Mouse (Mus musculus) CH12.LX (cell line): ENCODE results near the gene Apobr. TPM values are rescaled to one million over a fixed set of nuclear protein-coding genes. Genes with fewer than 3 reads are reported as not detected.
A peak's percentile ranks its signal among the peaks of the same experiment; 100 is the strongest.

Source experiments
- DNase-seq: peaks from one replicate; pipeline ENCODE4 v3.0.0-alpha.2; 2013; ENCODE audit errors: extremely low read depth
- H3K27ac ChIP-seq: 2 replicates; pipeline ENCODE4 v1.5.1; 2012; ENCODE audit warnings: low read depth, mild to moderate bottlenecking, control low read depth, moderate library complexity; ENCODE audit not compliant: insufficient read depth
- H3K27me3 ChIP-seq: replicated peaks from 2 replicates; pipeline ENCODE3; 2012; ENCODE audit warnings: inconsistent platforms
- H3K36me3 ChIP-seq, 2 experiments: replicated peaks in 1 of 2; 2 replicates each; pipeline versions ENCODE3 to v1.6.1; 2012; ENCODE audit warnings: inconsistent platforms in 1 of 2, low read length in 1 of 2, mild to moderate bottlenecking in 1 of 2, mixed read lengths in 1 of 2, moderate library complexity in 1 of 2; ENCODE audit not compliant: control insufficient read depth in 1 of 2, insufficient read depth in 1 of 2
- H3K4me1 ChIP-seq, 2 experiments: 2 replicates each; pipeline ENCODE4 v1.6.1; 2012; ENCODE audit warnings: inconsistent platforms in 1 of 2, moderate library complexity in 1 of 2; ENCODE audit not compliant: insufficient read depth in 2 of 2, control insufficient read depth in 1 of 2
- H3K4me2 ChIP-seq: 2 replicates; pipeline ENCODE4 v1.6.1; 2012; ENCODE audit warnings: low read depth, mild to moderate bottlenecking, control low read depth; ENCODE audit not compliant: poor library complexity, insufficient read depth, severe bottlenecking
- H3K4me3 ChIP-seq, 3 experiments: fragments of 150-350 bp in 1 of 3; sonication (generic) in 1 of 3; replicated peaks in 1 of 3; 2 replicates each; pipeline versions ENCODE3 to v1.5.1; 2011 to 2012; ENCODE audit warnings: low read depth in 2 of 3, low read length in 2 of 3, mild to moderate bottlenecking in 2 of 3, moderate library complexity in 2 of 3, control low read depth in 1 of 3, improper control_type of control experiment in 1 of 3, inconsistent platforms in 1 of 3, mixed read lengths in 1 of 3; ENCODE audit not compliant: poor library complexity in 1 of 3
- H3K79me2 ChIP-seq: replicated peaks from 2 replicates; pipeline ENCODE4 v1.6.1; 2012; ENCODE audit warnings: mild to moderate bottlenecking, moderate library complexity; ENCODE audit not compliant: control insufficient read depth, poor library complexity, insufficient read depth, severe bottlenecking; ENCODE audit errors: extremely low read depth
- H3K9ac ChIP-seq: 2 replicates; pipeline ENCODE4 v1.6.1; 2012; ENCODE audit warnings: low read depth, mild to moderate bottlenecking, control low read depth, moderate library complexity; ENCODE audit not compliant: insufficient read depth
- H3K9me3 ChIP-seq: replicated peaks from 2 replicates; pipeline ENCODE3; 2012; ENCODE audit warnings: low read length, inconsistent platforms, mixed read lengths
- CTCF ChIP-seq, 2 experiments: IDR thresholded peaks in 1 of 2; conservative IDR thresholded peaks in 1 of 2; 2 replicates each; pipeline ENCODE4 v1.5.1; 2011 to 2012; ENCODE audit warnings: low read depth in 2 of 2, low read length in 2 of 2, improper control_type of control experiment in 1 of 2, inconsistent platforms in 1 of 2, mild to moderate bottlenecking in 1 of 2, moderate library complexity in 1 of 2
- ETS1 ChIP-seq: conservative IDR thresholded peaks from 2 replicates; pipeline ENCODE4 v1.6.1; 2012; ENCODE audit warnings: low read depth, mild to moderate bottlenecking, inconsistent platforms, low read length, improper control_type of control experiment, moderate library complexity
- HCFC1 ChIP-seq: IDR thresholded peaks from 2 replicates; pipeline ENCODE4 v1.6.1; 2012; ENCODE audit warnings: low read depth, mild to moderate bottlenecking, inconsistent platforms, low read length, improper control_type of control experiment
- IRF4 ChIP-seq: IDR thresholded peaks from 2 replicates; pipeline ENCODE4 v1.6.1; 2014; ENCODE audit warnings: low read depth, mild to moderate bottlenecking, inconsistent platforms, low read length, improper control_type of control experiment
- JUND ChIP-seq: conservative IDR thresholded peaks from 2 replicates; pipeline ENCODE4 v1.6.1; 2011; ENCODE audit warnings: low read depth, low read length, improper control_type of control experiment
- MAFK ChIP-seq: IDR thresholded peaks from 2 replicates; pipeline ENCODE4 v1.6.1; 2011; ENCODE audit warnings: low read length, improper control_type of control experiment; ENCODE audit not compliant: insufficient replicate concordance
- RAD21 ChIP-seq: IDR thresholded peaks from 2 replicates; pipeline ENCODE4 v1.6.1; 2011; ENCODE audit warnings: low read depth, mild to moderate bottlenecking, low read length, improper control_type of control experiment, moderate library complexity
- SMC3 ChIP-seq: IDR thresholded peaks from 2 replicates; pipeline ENCODE4 v1.6.1; 2011; ENCODE audit warnings: low read depth, low read length, improper control_type of control experiment
- ZC3H11A ChIP-seq: IDR thresholded peaks from 2 replicates; pipeline ENCODE4 v1.6.1; 2012; ENCODE audit warnings: low read depth, mild to moderate bottlenecking, inconsistent platforms, low read length, improper control_type of control experiment
- dilution Hi-C: fragments of 300-500 bp; cut with MboI; formaldehyde crosslinking; loops from 2 replicates; pipeline ENCODE4 v1.14.3; 2020; ENCODE audit warnings: low sequenced_read_pairs; ENCODE audit not compliant: extremely low pct_unique_long_range_greater_than_20kb, extremely low pct_ligation_motif_present
- in situ Hi-C: fragments of 300-500 bp; cut with MboI; formaldehyde crosslinking; loops from 3 replicates; pipeline ENCODE4 v1.14.3; 2019; ENCODE audit warnings: low sequenced_read_pairs, low pct_ligation_motif_present, low pct_unique_long_range_greater_than_20kb, mixed read lengths
- polyA plus RNA-seq: library from polyadenylated mRNA; unstranded; fragments of >175 nt; gene quantifications from 2 replicates; pipeline ENCODE4 v1.2.1, GENCODE M21; 2012; ENCODE audit warnings: low read depth; ENCODE audit not compliant: insufficient read length
- total RNA-seq, 2 experiments: library from RNA; depleted of rRNA; stranded (reverse); fragments of 300-350 nt in 1 of 2; fragments of >200 nt in 1 of 2; gene quantifications; 2 replicates each; pipeline ENCODE4 v1.2.3; 2012 to 2014

Gene Apobr
- total and polyA plus RNA-seq, 3 experiments: 1.5 to 9.7 (median 1.8) TPM

DNA sequence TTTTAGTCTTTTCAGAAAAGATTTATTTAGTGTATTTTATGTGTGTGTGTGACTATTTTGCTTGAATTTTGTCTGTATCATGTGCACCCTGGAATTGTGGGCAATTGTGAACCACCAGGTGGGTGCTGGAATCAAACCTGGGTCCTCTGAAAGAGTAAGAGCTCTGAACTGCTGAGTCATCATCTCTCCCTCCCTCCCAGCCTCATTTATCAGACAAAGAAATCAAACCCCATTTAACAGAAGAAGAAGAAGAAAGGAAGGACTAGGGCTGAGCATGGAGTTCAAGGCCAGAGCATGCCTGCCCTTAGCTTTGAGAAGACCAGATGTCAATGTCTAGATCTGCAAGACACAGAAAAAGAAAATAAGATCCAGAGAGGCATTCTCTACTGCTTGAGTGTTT lies 50.6 kb downstream of the Apobr start:
- in situ Hi-C loops (no loop called here), dilution Hi-C loops (no loop called here)
- TF ChIP-seq JUND (no peak), ETS1 (no peak), MAFK (0 out of 2 replicates have a peak, but pooled peaks have one; percentile 65), IRF4 (no peak)
- no peak overlapping the region for H3K9ac ChIP-seq
- H3K79me2 ChIP-seq: no peaks in the 10 kb centered on the region; the same call in 1 of the 2 replicates
- H3K27me3 ChIP-seq: no peaks in the 10 kb centered on the region
- no peak overlapping the region for H3K4me2 ChIP-seq
- no peak overlapping the region for H3K27ac ChIP-seq
- no peaks in the 10 kb centered on the region for H3K36me3 ChIP-seq
- H3K4me3 ChIP-seq: no peak overlapping the region
- no peaks in the 10 kb centered on the region for H3K4me1 ChIP-seq
- no peak for DNase-seq
- no peaks in the 10 kb centered on the region for H3K9me3 ChIP-seq

DNA sequence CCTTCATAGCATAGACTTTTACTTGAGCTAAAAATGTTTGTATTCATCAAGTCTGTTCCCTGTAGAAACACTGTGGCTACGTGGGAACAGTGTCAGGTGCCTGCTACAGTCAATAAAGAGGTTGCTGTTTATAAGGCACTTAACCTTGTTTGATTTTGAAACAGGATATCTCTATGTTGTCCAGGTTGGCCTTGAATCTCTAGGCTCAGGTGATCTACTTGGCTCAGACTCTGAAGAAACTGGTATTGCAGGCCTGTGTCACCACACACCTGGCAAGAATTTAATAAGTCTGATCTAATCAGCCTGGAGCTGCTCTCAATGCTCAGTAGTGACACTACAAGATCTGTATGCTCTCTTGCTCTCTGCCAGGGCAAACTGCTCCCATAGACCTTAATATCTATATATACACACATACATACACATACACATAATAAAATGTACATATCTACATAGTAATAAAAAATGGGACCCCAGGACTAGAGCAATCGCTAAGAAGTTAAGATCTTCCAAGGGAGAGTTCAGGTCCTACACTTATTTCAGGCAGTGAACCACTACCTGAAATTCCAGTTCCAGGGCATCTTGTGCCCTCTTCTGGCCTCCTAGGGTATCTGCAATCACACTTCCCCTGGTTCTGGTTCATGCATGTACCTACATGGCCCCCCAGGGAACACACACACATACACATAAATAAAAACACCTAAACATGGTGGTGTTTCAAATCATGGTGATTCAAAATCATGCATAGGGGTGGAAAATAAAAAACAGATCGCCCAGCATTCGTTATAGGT lies 52.2 kb downstream of the Apobr start:
- no peak overlapping the region for H3K9ac ChIP-seq
- DNase-seq: peak; percentile 68
- no peak overlapping the region for H3K4me3 ChIP-seq
- H3K27ac ChIP-seq: no peak overlapping the region
- H3K4me1 ChIP-seq: no peaks in the 10 kb centered on the region
- H3K4me2 ChIP-seq: no peak overlapping the region
- no peaks in the 10 kb centered on the region; the same call in 1 of the 2 replicates for H3K79me2 ChIP-seq
- H3K27me3 ChIP-seq: no peaks in the 10 kb centered on the region
- H3K36me3 ChIP-seq: no peaks in the 10 kb centered on the region
- dilution Hi-C loops (no loop called here), in situ Hi-C loops (no loop called here)
- H3K9me3 ChIP-seq: no peaks in the 10 kb centered on the region
- TF ChIP-seq SMC3: peak; percentile 92
- no peak for TF ChIP-seq HCFC1
- TF ChIP-seq RAD21: peak; percentile 93
- peak; percentile 54 to 94 for TF ChIP-seq CTCF (conservative IDR thresholded peaks at IDR 0.05 in 1 of 2, IDR thresholded peaks at IDR 0.05 in 1 of 2; ENCODE audit: low read depth in 2 of 2, low read length in 2 of 2)
- TF ChIP-seq ZC3H11A: peak; percentile 80

Other genes with a start within 250 kb of the Apobr start
Only the 20 nearest of the 25 such genes appear.
- gene Nfatc2ip, start 188.2 kb upstream of the Apobr start, total RNA-seq (2012; rRNA removed): 7.8 and 8.8 TPM in 2 replicates
- gene Nfatc2ip, start 188.2 kb upstream of the Apobr start, total RNA-seq (2014; rRNA removed): 15.0 and 16.8 TPM in 2 replicates
- 13.0 and 13.9 TPM in 2 replicates for gene Nfatc2ip, start 188.2 kb upstream of the Apobr start, polyA plus RNA-seq
- 132 and 143 TPM in 2 replicates for gene Cd19, start 170.1 kb upstream of the Apobr start, total RNA-seq (2012; rRNA removed)
- gene Cd19, start 170.1 kb upstream of the Apobr start, total RNA-seq (2014; rRNA removed): 139 and 141 TPM in 2 replicates
- gene Cd19, start 170.1 kb upstream of the Apobr start, polyA plus RNA-seq: 199 and 234 TPM in 2 replicates
- gene Rabep2, start 156.2 kb upstream of the Apobr start, total RNA-seq (2012; rRNA removed): 38.5 and 40.3 TPM in 2 replicates
- gene Rabep2, start 156.2 kb upstream of the Apobr start, total RNA-seq (2014; rRNA removed): 35.7 and 42.6 TPM in 2 replicates
- 33.7 and 36.6 TPM in 2 replicates for gene Rabep2, start 156.2 kb upstream of the Apobr start, polyA plus RNA-seq
- 0.25 and 0.38 TPM in 2 replicates for gene Atp2a1, start 121.8 kb upstream of the Apobr start, total RNA-seq (2012; rRNA removed)
- gene Atp2a1, start 121.8 kb upstream of the Apobr start, total RNA-seq (2014; rRNA removed): not detected in 2 replicates
- gene Atp2a1, start 121.8 kb upstream of the Apobr start, polyA plus RNA-seq: 0.74 and 0.75 TPM in 2 replicates
- gene Sh2b1, start 109.5 kb upstream of the Apobr start, total RNA-seq (2012; rRNA removed): 11.8 and 13.4 TPM in 2 replicates
- 5.2 and 5.5 TPM in 2 replicates for gene Sh2b1, start 109.5 kb upstream of the Apobr start, total RNA-seq (2014; rRNA removed)
- 31.3 and 34.1 TPM in 2 replicates for gene Sh2b1, start 109.5 kb upstream of the Apobr start, polyA plus RNA-seq
- 156 and 183 TPM in 2 replicates for gene Tufm, start 97.6 kb upstream of the Apobr start, total RNA-seq (2012; rRNA removed)
- gene Tufm, start 97.6 kb upstream of the Apobr start, total RNA-seq (2014; rRNA removed): 115 and 123 TPM in 2 replicates
- gene Tufm, start 97.6 kb upstream of the Apobr start, polyA plus RNA-seq: 219 and 224 TPM in 2 replicates
- 42.4 and 64.2 TPM in 2 replicates for gene Atxn2l, start 81.5 kb upstream of the Apobr start, total RNA-seq (2012; rRNA removed)
- 16.5 and 18.8 TPM in 2 replicates for gene Atxn2l, start 81.5 kb upstream of the Apobr start, total RNA-seq (2014; rRNA removed)
- gene Atxn2l, start 81.5 kb upstream of the Apobr start, polyA plus RNA-seq: 104 and 122 TPM in 2 replicates
- 246 and 276 TPM in 2 replicates for gene Eif3c, start 18.5 kb upstream of the Apobr start, total RNA-seq (2012; rRNA removed)
- gene Eif3c, start 18.5 kb upstream of the Apobr start, total RNA-seq (2014; rRNA removed): 194 and 202 TPM in 2 replicates
- gene Eif3c, start 18.5 kb upstream of the Apobr start, polyA plus RNA-seq: 330 and 348 TPM in 2 replicates
- 20.7 and 21.9 TPM in 2 replicates for gene Cln3, start 875 bp downstream of the Apobr start, total RNA-seq (2012; rRNA removed)
- 19.1 and 19.2 TPM in 2 replicates for gene Cln3, start 875 bp downstream of the Apobr start, total RNA-seq (2014; rRNA removed)
- 46.2 and 47.2 TPM in 2 replicates for gene Cln3, start 875 bp downstream of the Apobr start, polyA plus RNA-seq
- not detected in 2 replicates for gene Il27, start 10.0 kb downstream of the Apobr start, total RNA-seq (2012; rRNA removed)
- gene Il27, start 10.0 kb downstream of the Apobr start, total RNA-seq (2014; rRNA removed): not detected in 2 replicates
- 0.31 TPM in 1 of 2 replicates, not detected in the other for gene Il27, start 10.0 kb downstream of the Apobr start, polyA plus RNA-seq
- 4.9 and 13.9 TPM in 2 replicates for gene Nupr1, start 45.9 kb downstream of the Apobr start, total RNA-seq (2012; rRNA removed)
- gene Nupr1, start 45.9 kb downstream of the Apobr start, total RNA-seq (2014; rRNA removed): 5.5 and 6.4 TPM in 2 replicates
- gene Nupr1, start 45.9 kb downstream of the Apobr start, polyA plus RNA-seq: 12.5 and 13.5 TPM in 2 replicates
- gene Sgf29, start 64.4 kb downstream of the Apobr start, total RNA-seq (2012; rRNA removed): 45.9 and 55.6 TPM in 2 replicates
- gene Sgf29, start 64.4 kb downstream of the Apobr start, total RNA-seq (2014; rRNA removed): 20.5 and 31.7 TPM in 2 replicates
- 70.0 and 71.7 TPM in 2 replicates for gene Sgf29, start 64.4 kb downstream of the Apobr start, polyA plus RNA-seq
- 0.17 and 0.34 TPM in 2 replicates for gene Sult1a1, start 91.5 kb downstream of the Apobr start, total RNA-seq (2012; rRNA removed)
- gene Sult1a1, start 91.5 kb downstream of the Apobr start, total RNA-seq (2014; rRNA removed): 0.80 and 0.87 TPM in 2 replicates
- 0.87 and 1.4 TPM in 2 replicates for gene Sult1a1, start 91.5 kb downstream of the Apobr start, polyA plus RNA-seq
- gene Bola2, start 110.5 kb downstream of the Apobr start, total RNA-seq (2012; rRNA removed): 136 and 155 TPM in 2 replicates
- gene Bola2, start 110.5 kb downstream of the Apobr start, total RNA-seq (2014; rRNA removed): 60.4 and 72.8 TPM in 2 replicates
- 341 and 353 TPM in 2 replicates for gene Bola2, start 110.5 kb downstream of the Apobr start, polyA plus RNA-seq
- 5.0 and 5.6 TPM in 2 replicates for gene Slx1b, start 110.8 kb downstream of the Apobr start, total RNA-seq (2012; rRNA removed)
- 4.4 and 4.7 TPM in 2 replicates for gene Slx1b, start 110.8 kb downstream of the Apobr start, total RNA-seq (2014; rRNA removed)
- gene Slx1b, start 110.8 kb downstream of the Apobr start, polyA plus RNA-seq: 5.6 and 8.3 TPM in 2 replicates
- 287 and 312 TPM in 2 replicates for gene Coro1a, start 122.8 kb downstream of the Apobr start, total RNA-seq (2012; rRNA removed)
- gene Coro1a, start 122.8 kb downstream of the Apobr start, total RNA-seq (2014; rRNA removed): 349 and 371 TPM in 2 replicates
- 203 and 228 TPM in 2 replicates for gene Coro1a, start 122.8 kb downstream of the Apobr start, polyA plus RNA-seq
- gene Mapk3, start 174.7 kb downstream of the Apobr start, total RNA-seq (2012; rRNA removed): 13.2 and 25.3 TPM in 2 replicates
- gene Mapk3, start 174.7 kb downstream of the Apobr start, total RNA-seq (2014; rRNA removed): 20.3 and 22.4 TPM in 2 replicates
- gene Mapk3, start 174.7 kb downstream of the Apobr start, polyA plus RNA-seq: 38.9 and 48.5 TPM in 2 replicates
- 1.0 and 1.5 TPM in 2 replicates for gene Gdpd3, start 181.4 kb downstream of the Apobr start, total RNA-seq (2012; rRNA removed)
- 0.63 and 1.3 TPM in 2 replicates for gene Gdpd3, start 181.4 kb downstream of the Apobr start, total RNA-seq (2014; rRNA removed)
- gene Gdpd3, start 181.4 kb downstream of the Apobr start, polyA plus RNA-seq: 1.6 and 2.2 TPM in 2 replicates
- gene Ypel3, start 192.0 kb downstream of the Apobr start, total RNA-seq (2012; rRNA removed): 13.9 and 38.9 TPM in 2 replicates
- 26.0 and 33.9 TPM in 2 replicates for gene Ypel3, start 192.0 kb downstream of the Apobr start, total RNA-seq (2014; rRNA removed)
- 40.5 and 44.0 TPM in 2 replicates for gene Ypel3, start 192.0 kb downstream of the Apobr start, polyA plus RNA-seq
- gene Tbx6, start 196.5 kb downstream of the Apobr start, total RNA-seq (2012; rRNA removed): 15.2 and 15.8 TPM in 2 replicates
- gene Tbx6, start 196.5 kb downstream of the Apobr start, total RNA-seq (2014; rRNA removed): 12.3 and 12.8 TPM in 2 replicates
- gene Tbx6, start 196.5 kb downstream of the Apobr start, polyA plus RNA-seq: 29.2 and 31.5 TPM in 2 replicates